Mouse (Mus musculus) ES-E14 (cell line): ENCODE data around the gene Olfr19.
"Not testable (repeated sequence)": the region's sequence is repeated elsewhere in the genome, so short reads cannot be mapped to it uniquely, and the experiment has no call there.

Experiments
- CHD2 ChIP-seq: IDR thresholded peaks from 2 replicates; pipeline ENCODE4 v1.6.1; 2014; ENCODE audit warnings: mild to moderate bottlenecking, low read depth, low read length, inconsistent platforms
- MAFK ChIP-seq: IDR thresholded peaks from 2 replicates; pipeline ENCODE4 v1.6.1; 2014; ENCODE audit warnings: mild to moderate bottlenecking, low read depth, low read length, inconsistent platforms; ENCODE audit not compliant: insufficient read depth

DNA sequence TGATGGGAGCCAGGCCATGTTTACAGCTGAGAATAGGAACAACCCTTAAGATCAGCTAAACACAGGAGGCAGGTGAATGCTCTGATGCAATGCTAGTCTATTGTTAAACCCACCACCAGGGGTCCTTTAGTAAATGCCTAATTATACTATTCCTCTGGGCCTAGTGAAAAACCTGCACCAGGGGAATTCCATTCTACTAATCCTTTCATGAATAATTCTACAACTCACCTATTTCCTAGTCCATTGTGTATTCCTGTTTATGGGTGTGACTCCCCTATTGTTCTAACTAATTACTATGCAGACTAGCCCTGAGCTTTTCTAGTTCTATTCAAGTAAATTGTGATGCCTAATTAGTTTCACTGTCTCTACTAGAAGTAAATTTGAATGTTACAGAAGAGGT lies 11.7 kb downstream of the Olfr19 start:
- not testable (repeated sequence) for TF ChIP-seq MAFK
- 0 out of 2 replicates have a peak, but pooled peaks have one; percentile 23 for TF ChIP-seq CHD2
